Mouse (Mus musculus) neural tube, embryonic 15.5 days (tissue): ENCODE measurements around the gene Vmn1r55. TPM values are rescaled to one million over a fixed set of nuclear protein-coding genes. Genes with fewer than 3 reads are reported as not detected.
"Not testable (repeated sequence)": the region's sequence is repeated elsewhere in the genome, so short reads cannot be mapped to it uniquely, and the experiment has no call there.

ENCODE experiments used
- ATAC-seq: fragments of 200-750 bp; cut with Nextera tagmentation; 2 replicates; pipeline ENCODE4 v1.8.0; 2017; ENCODE audit warnings: mild to moderate bottlenecking, moderate TSS enrichment, moderate library complexity; ENCODE audit not compliant: low FRiP score
- H3K27ac ChIP-seq: fragments of 300-500 bp; sonication (generic); replicated peaks from 2 replicates; pipeline ENCODE4 v1.5.1; 2015; ENCODE audit warnings: mild to moderate bottlenecking, inconsistent platforms
- H3K27me3 ChIP-seq: fragments of 300-500 bp; sonication (generic); replicated peaks from 2 replicates; pipeline ENCODE4 v1.6.1; 2015; ENCODE audit warnings: inconsistent platforms
- H3K36me3 ChIP-seq: fragments of 300-500 bp; sonication (generic); 2 replicates; pipeline ENCODE4 v1.6.1; 2015; ENCODE audit warnings: inconsistent platforms
- H3K4me1 ChIP-seq: fragments of 300-500 bp; sonication (generic); 2 replicates; pipeline ENCODE4 v1.6.1; 2015; ENCODE audit warnings: inconsistent platforms
- H3K4me2 ChIP-seq: fragments of 300-500 bp; sonication (generic); 2 replicates; pipeline ENCODE4 v1.6.1; 2015; ENCODE audit warnings: inconsistent platforms, mild to moderate bottlenecking, moderate library complexity
- H3K4me3 ChIP-seq: fragments of 300-500 bp; sonication (generic); replicated peaks from 2 replicates; pipeline ENCODE4 v1.5.1; 2015; ENCODE audit warnings: mild to moderate bottlenecking, inconsistent platforms
- H3K9ac ChIP-seq: fragments of 300-500 bp; sonication (generic); replicated peaks from 2 replicates; pipeline ENCODE4 v1.6.1; 2015; ENCODE audit warnings: mild to moderate bottlenecking, inconsistent platforms
- H3K9me3 ChIP-seq: fragments of 300-500 bp; sonication (generic); replicated peaks from 2 replicates; pipeline ENCODE4 v1.6.1; 2016; ENCODE audit warnings: inconsistent platforms
- WGBS: fragments of 180-500 bp; shearing (Covaris S2); methylation state at CpG from one replicate; pipeline ENCODE4 v1.1.7; 2015; ENCODE audit warnings: mixed read lengths; 5-methylcytosine and 5-hydroxymethylcytosine counted together
- microRNA-seq: library from miRNA; unstranded; fragments of <30 nt; microRNA quantifications from one replicate; pipeline ENCODE4, GENCODE M21; 2017
- polyA plus RNA-seq: library from polyadenylated mRNA; unstranded; fragments of >200 nt; fragmentation: Nextera tagmentation; extraction: Ambion mirVana; gene quantifications from 2 replicates; pipeline ENCODE4 v1.2.1, GENCODE M21; 2015

Gene Vmn1r55
- polyA plus RNA-seq, 1 experiment from 2014 or later = 0.05 TPM

GRCm38 (mm10) chr7:5080010-5080751 lies 69.3 kb downstream of the Vmn1r55 start, which contains the start of gene Epn1:
Gene Epn1, plus strand, starts transcription at chr7:5080235.
- Histone ChIP-seq H3K4me2 (peak within 1 kb of the TSS; percentile 67), H3K4me3 (peak within 1 kb of the TSS; percentile 94), H3K27ac (peak within 1 kb of the TSS; percentile 88), H3K9me3 (no peaks in the 10 kb centered on the region), H3K36me3 (peaks cover 39% of the 10 kb centered on the region), H3K9ac (peak within 1 kb of the TSS; percentile 96), H3K4me1 (peaks cover 32% of the 10 kb centered on the region), H3K27me3 (no peaks in the 10 kb centered on the region)
- under 1% methylated on average over 78 of the region's 81 CpGs for WGBS
- peak; percentile 96 for ATAC-seq

- peak overlapping the region; percentile 88 for H3K27ac ChIP-seq
- H3K9me3 ChIP-seq, H3K27me3 ChIP-seq: not testable (repeated sequence)
- H3K4me2 ChIP-seq = peak overlapping the region; percentile 67
- peak overlapping the region; percentile 94 for H3K4me3 ChIP-seq
- peaks cover 46% of the 10 kb centered on the region for H3K36me3 ChIP-seq
- WGBS = 51% methylated on average over 10 of the region's 13 CpGs
- peak; percentile 48 for ATAC-seq
- H3K9ac ChIP-seq = peak overlapping the region; percentile 96; the same call in 1 of the 2 replicates
- H3K4me1 ChIP-seq = peaks cover 30% of the 10 kb centered on the region
Observed at GRCm38 (mm10) chr7:5079365-5080009, 70.0 kb downstream of the Vmn1r55 start.

Small RNA genes within 50 kb of the gene (microRNA-seq; reads per million reads assigned to microRNA genes)
- gene Gm26217 = not detected

Other genes starting within 250 kb of the Vmn1r55 start
- gene Gm36210, start 243.2 kb downstream of the Vmn1r55 start, polyA plus RNA-seq = 0.23 and 0.37 TPM in 2 replicates
- 3.1 and 4.0 TPM in 2 replicates for gene Zfp628, start 234.5 kb downstream of the Vmn1r55 start, polyA plus RNA-seq
- 30.8 and 36.3 TPM in 2 replicates for gene Nat14, start 227.6 kb downstream of the Vmn1r55 start, polyA plus RNA-seq
- 1.00 and 1.8 TPM in 2 replicates for gene Ssc5d, start 223.9 kb downstream of the Vmn1r55 start, polyA plus RNA-seq
- gene Sbk2, start 185.3 kb downstream of the Vmn1r55 start, polyA plus RNA-seq = 0.14 TPM in 1 of 2 replicates, not detected in the other
- 0.32 and 0.35 TPM in 2 replicates for gene Sbk3, start 178.5 kb downstream of the Vmn1r55 start, polyA plus RNA-seq
- 49.6 and 57.0 TPM in 2 replicates for gene Zfp579, start 153.5 kb downstream of the Vmn1r55 start, polyA plus RNA-seq
- 7.3 and 9.9 TPM in 2 replicates for gene Zfp524, start 135.3 kb downstream of the Vmn1r55 start, polyA plus RNA-seq
- gene Fiz1, start 135.0 kb downstream of the Vmn1r55 start, polyA plus RNA-seq = 37.0 TPM in 2 replicates
- gene Gm44973, start 134.2 kb downstream of the Vmn1r55 start, polyA plus RNA-seq = 0.15 and 1.4 TPM in 2 replicates
- gene Zfp865, start 129.3 kb downstream of the Vmn1r55 start, polyA plus RNA-seq = 6.4 and 7.0 TPM in 2 replicates
- gene Ccdc106, start 129.1 kb downstream of the Vmn1r55 start, polyA plus RNA-seq = 60.0 and 75.7 TPM in 2 replicates
- not detected in 2 replicates for gene 4632433K11Rik, start 115.6 kb downstream of the Vmn1r55 start, polyA plus RNA-seq
- gene Zfp784, start 111.2 kb downstream of the Vmn1r55 start, polyA plus RNA-seq = 7.7 and 9.0 TPM in 2 replicates
- 90.7 and 101 TPM in 2 replicates for gene Zfp580, start 98.1 kb downstream of the Vmn1r55 start, polyA plus RNA-seq
- gene U2af2, start 87.5 kb downstream of the Vmn1r55 start, polyA plus RNA-seq = 94.2 and 105 TPM in 2 replicates
- gene Epn1, start 69.4 kb downstream of the Vmn1r55 start, polyA plus RNA-seq = 92.5 and 105 TPM in 2 replicates
- gene Rfpl4, start 32.7 kb downstream of the Vmn1r55 start, polyA plus RNA-seq = not detected in 2 replicates
- 0.47 and 0.60 TPM in 2 replicates for gene Rasl2-9, start 23.7 kb downstream of the Vmn1r55 start, polyA plus RNA-seq
- gene Vmn1r56, start 47.1 kb upstream of the Vmn1r55 start, polyA plus RNA-seq = not detected in 2 replicates
- gene Vmn1r57, start 68.8 kb upstream of the Vmn1r55 start, polyA plus RNA-seq = not detected in 2 replicates
- not detected in 2 replicates for gene Gm5065, start 200.9 kb upstream of the Vmn1r55 start, polyA plus RNA-seq
- not detected in 2 replicates for gene Nlrp2, start 201.4 kb upstream of the Vmn1r55 start, polyA plus RNA-seq